Mouse (Mus musculus) ES-E14 (cell line): ENCODE data around the gene Pomp. TPM values are rescaled to one million over a fixed set of nuclear protein-coding genes. Genes with fewer than 3 reads are reported as not detected.
A peak's percentile ranks its signal among the peaks of the same experiment; 100 is the strongest.

ENCODE experiments used
- DNase-seq: peaks from one replicate; pipeline ENCODE4 v3.0.0-alpha.2; 2013; ENCODE audit warnings: low read depth, low spot score
- H3K27ac ChIP-seq: 2 replicates; pipeline ENCODE4 v1.5.1; 2012; ENCODE audit warnings: low read depth, mild to moderate bottlenecking, low read length, moderate library complexity, mixed read lengths; ENCODE audit not compliant: poor library complexity, insufficient read depth, severe bottlenecking
- H3K36me3 ChIP-seq: 2 replicates; pipeline ENCODE4 v1.6.1; 2012; ENCODE audit warnings: mild to moderate bottlenecking, low read length, moderate library complexity, mixed read lengths; ENCODE audit not compliant: control insufficient read depth, poor library complexity, insufficient read depth, severe bottlenecking
- H3K4me1 ChIP-seq, 2 experiments: fragments of 150-350 bp in 1 of 2; sonication (generic) in 1 of 2; 2 replicates each; pipeline ENCODE4 v1.6.1; 2012; ENCODE audit warnings: low read length in 2 of 2, mild to moderate bottlenecking in 1 of 2, mixed read lengths in 1 of 2; ENCODE audit not compliant: control insufficient read depth in 2 of 2, insufficient read depth in 2 of 2, poor library complexity in 1 of 2
- H3K4me3 ChIP-seq, 2 experiments: fragments of 150-350 bp in 1 of 2; sonication (generic) in 1 of 2; 2 replicates each; pipeline ENCODE4 v1.5.1; 2012; ENCODE audit warnings: low read length in 2 of 2, low read depth in 1 of 2, mild to moderate bottlenecking in 1 of 2, mixed read lengths in 1 of 2; ENCODE audit not compliant: insufficient read depth in 1 of 2, poor library complexity in 1 of 2, severe bottlenecking in 1 of 2
- H3K9ac ChIP-seq: 2 replicates; pipeline ENCODE4 v1.6.1; 2012; ENCODE audit warnings: low read depth, mild to moderate bottlenecking, low read length, mixed read lengths; ENCODE audit not compliant: poor library complexity, insufficient read depth, severe bottlenecking
- H3K9me3 ChIP-seq: fragments of 150-350 bp; sonication (generic); 2 replicates; pipeline ENCODE4 v1.6.1; 2012; ENCODE audit warnings: low read depth, mild to moderate bottlenecking, low read length; ENCODE audit not compliant: control insufficient read depth, insufficient read depth
- CHD2 ChIP-seq: IDR thresholded peaks from 2 replicates; pipeline ENCODE4 v1.6.1; 2014; ENCODE audit warnings: mild to moderate bottlenecking, low read depth, low read length, inconsistent platforms
- HCFC1 ChIP-seq: IDR thresholded peaks from 2 replicates; pipeline ENCODE4 v1.6.1; 2012; ENCODE audit warnings: low read length, inconsistent platforms, borderline replicate concordance; ENCODE audit not compliant: insufficient read depth
- MAFK ChIP-seq: IDR thresholded peaks from 2 replicates; pipeline ENCODE4 v1.6.1; 2014; ENCODE audit warnings: mild to moderate bottlenecking, low read depth, low read length, inconsistent platforms; ENCODE audit not compliant: insufficient read depth
- ZC3H11A ChIP-seq: IDR thresholded peaks from 2 replicates; pipeline ENCODE4 v1.6.1; 2012; ENCODE audit warnings: low read depth, mild to moderate bottlenecking, inconsistent platforms, low read length, borderline replicate concordance
- ZNF384 ChIP-seq: IDR thresholded peaks from 2 replicates; pipeline ENCODE4 v1.6.1; 2012; ENCODE audit warnings: low read depth, low read length, inconsistent platforms
- in situ Hi-C, 2 experiments: fragments of 600-800 bp; cut with MboI; formaldehyde crosslinking; loops; one replicate each; pipeline ENCODE4 v1.15.1; 2025; ENCODE audit warnings: low sequenced_read_pairs in 2 of 2, inconsistent platforms in 1 of 2; ENCODE audit not compliant: unreplicated experiment in 2 of 2
- total RNA-seq: library from RNA; depleted of rRNA; stranded (reverse); fragments of 300-350 nt; gene quantifications from 2 replicates; pipeline ENCODE4 v1.2.3, GENCODE M21; 2012

Gene Pomp
- total RNA-seq, 1 experiment, result 165 TPM

GRCm38 (mm10) chr5:147879971-147880682, 19.9 kb downstream of the Pomp start:
- H3K4me1 ChIP-seq, result peaks cover 0 to 2% of the 10 kb centered on the region in 2 experiments; a peak in 1 of 4 replicates
- in situ Hi-C loops, result no loop called here

GRCm38 (mm10) chr5:147883581-147883980, 23.3 kb downstream of the Pomp start:
- Histone ChIP-seq H3K4me3 (no peak overlapping the region), H3K27ac (no peak overlapping the region), H3K36me3 (peaks cover 16% of the 10 kb centered on the region; the same call in 1 of the 2 replicates), H3K9me3 (no peaks in the 10 kb centered on the region), H3K9ac (no peak overlapping the region), H3K4me1 (0 out of 4 replicates have a peak, but pooled peaks cover 0 to 2% of the 10 kb centered on the region in 2 experiments)
- TF ChIP-seq ZC3H11A (no peak), ZNF384 (no peak), MAFK (no peak), HCFC1 (no peak), CHD2 (no peak)
- in situ Hi-C loops, result no loop called here
- DNase-seq, result no peak

More at GRCm38 (mm10) chr5:147879971-147880682, 19.9 kb downstream of the Pomp start:
- no peak for DNase-seq
- Histone ChIP-seq H3K9me3 (no peaks in the 10 kb centered on the region), H3K27ac (no peak overlapping the region), H3K9ac (no peak overlapping the region), H3K36me3 (peaks cover 36% of the 10 kb centered on the region), H3K4me3 (no peak overlapping the region)
- no peak for TF ChIP-seq MAFK
- TF ChIP-seq HCFC1, result no peak
- TF ChIP-seq ZNF384, result no peak

- Histone ChIP-seq H3K4me3 (no peak overlapping the region), H3K9ac (no peak overlapping the region), H3K27ac (no peak overlapping the region), H3K36me3 (no peaks in the 10 kb centered on the region; the same call in 1 of the 2 replicates), H3K9me3 (no peaks in the 10 kb centered on the region), H3K4me1 (peaks cover 0 to 10% of the 10 kb centered on the region in 2 experiments; a peak in 1 of 4 replicates)
- TF ChIP-seq ZC3H11A (no peak), ZNF384 (peak; percentile 61), MAFK (no peak)
- in situ Hi-C loops, result no loop called here
- DNase-seq, result no peak
Observed at GRCm38 (mm10) chr5:147888313-147889297, 28.3 kb downstream of the Pomp start.

GRCm38 (mm10) chr5:147892735-147893134, 32.5 kb downstream of the Pomp start:
- Histone ChIP-seq H3K27ac (no peak overlapping the region), H3K4me3 (no peak overlapping the region; a peak in 1 of 4 replicates), H3K4me1 (peaks cover 0 to 21% of the 10 kb centered on the region in 2 experiments; a peak in 2 of 4 replicates), H3K9ac (no peak overlapping the region), H3K9me3 (no peaks in the 10 kb centered on the region), H3K36me3 (no peaks in the 10 kb centered on the region)
- TF ChIP-seq ZC3H11A (no peak), HCFC1 (no peak), MAFK (no peak), CHD2 (no peak), ZNF384 (no peak)
- no peak for DNase-seq
- in situ Hi-C loops, result no loop called here
